Mouse (Mus musculus): ENCODE measurements around the gene Olfr74. TPM values are rescaled to one million over a fixed set of nuclear protein-coding genes. Genes with fewer than 3 reads are reported as not detected.
"Not testable (repeated sequence)": the region's sequence is repeated elsewhere in the genome, so short reads cannot be mapped to it uniquely, and the experiment has no call there.

Gene Olfr74
- not detected for polyA plus RNA-seq (2017; shearing (Covaris generic))

- no peak for ATAC-seq
Observed at GRCm38 (mm10) chr2:87974563-87974962, at the start of gene Olfr74. Gene Olfr74, minus strand, starts transcription at chr2:87974663.

- ATAC-seq, result not testable (repeated sequence)
Observed at GRCm38 (mm10) chr2:88022474-88022873, 48.0 kb upstream of the Olfr74 start, which contains the start of gene Olfr1161. Gene Olfr1161, plus strand, starts transcription at chr2:88022774.

DNA sequence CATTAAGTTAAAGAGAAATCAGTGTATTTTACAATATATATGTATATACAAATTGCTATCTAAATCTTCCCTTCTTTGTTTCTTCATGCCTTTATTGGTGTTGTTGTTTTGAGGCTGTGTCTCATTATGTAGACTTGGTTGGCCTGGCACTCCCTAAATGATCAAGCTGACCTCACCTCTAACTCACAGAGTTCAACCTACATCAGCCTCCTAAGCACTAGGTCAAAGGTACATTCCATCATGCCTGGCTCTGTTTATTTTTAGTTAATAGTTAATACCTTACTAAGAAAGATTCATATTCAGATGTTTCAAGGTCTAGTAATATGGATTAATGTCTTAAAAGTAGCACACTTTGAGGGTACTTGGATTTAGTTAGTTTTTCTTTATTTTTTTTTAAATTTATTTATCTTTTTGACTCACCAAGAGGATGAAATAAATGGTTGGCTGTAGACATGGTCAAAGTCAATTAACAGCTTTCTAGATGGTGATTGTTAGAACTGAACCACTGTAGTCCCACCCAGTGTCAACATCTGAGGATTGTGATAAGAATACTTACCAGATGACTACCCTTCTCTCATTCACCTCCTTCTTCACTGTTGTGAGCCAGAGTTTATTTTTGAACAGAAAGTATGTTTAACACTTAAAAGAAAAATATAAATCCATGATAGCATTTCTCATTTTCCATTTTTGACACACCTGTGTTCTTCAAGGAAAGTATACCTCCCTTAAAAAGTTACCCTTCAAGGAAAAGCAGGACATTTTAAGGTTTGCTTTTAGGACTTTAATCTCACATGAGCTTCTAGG, 33.3 kb upstream of the Olfr74 start, which contains the start of gene Olfr1160:
Olfr1160 (minus strand) TSS at position 754 of the 804 bp plus-strand sequence.
- no peak for ATAC-seq

- ATAC-seq, result no peak
Observed at GRCm38 (mm10) chr2:87989813-87990212, 15.3 kb upstream of the Olfr74 start, which contains the start of gene Olfr1158. Gene Olfr1158, plus strand, starts transcription at chr2:87990113.

DNA sequence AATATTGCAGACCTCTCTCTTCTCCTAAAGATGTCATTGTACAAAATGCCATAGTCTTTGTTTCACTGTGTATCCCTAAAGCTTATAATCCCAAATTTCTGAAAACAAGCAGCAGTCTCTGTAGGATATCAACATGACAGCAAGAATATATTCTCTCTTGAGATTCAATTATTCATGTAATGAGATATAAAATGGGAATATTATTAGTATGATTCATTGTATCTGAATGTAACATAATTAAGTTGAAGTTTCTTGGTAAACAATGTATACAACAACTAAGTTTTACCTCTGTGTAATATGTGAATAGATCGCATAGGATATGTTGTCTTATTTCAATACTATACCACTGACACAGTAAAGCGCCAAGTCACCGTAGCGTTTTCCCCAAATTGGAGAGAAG, 6.3 kb downstream of the Olfr74 start, which contains the start of gene Olfr1157:
Olfr1157 (minus strand) TSS at position 101 of the 400 bp plus-strand sequence.
- ATAC-seq, result no peak

DNA sequence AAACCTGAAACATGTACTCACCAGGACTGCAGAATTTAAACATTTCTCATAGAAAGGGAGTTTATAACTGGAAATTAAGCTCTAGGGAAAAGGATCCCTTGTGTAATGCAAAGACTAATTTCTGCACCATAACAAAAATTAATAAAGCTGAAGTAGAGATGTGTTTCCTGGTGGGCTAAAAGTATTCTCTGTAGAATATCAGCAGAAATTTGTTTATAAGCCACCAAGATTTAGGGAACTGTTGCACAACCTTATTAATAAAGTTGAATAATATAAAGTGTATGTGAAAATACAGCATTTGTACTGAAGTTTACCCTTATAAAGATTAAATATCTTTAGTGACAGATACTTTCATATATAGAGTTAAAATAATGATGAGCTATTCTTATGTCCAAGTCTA, 21.5 kb downstream of the Olfr74 start, which contains the start of gene Olfr1156:
Olfr1156 (minus strand) TSS at position 101 of the 400 bp plus-strand sequence.
- ATAC-seq, result no peak

GRCm38 (mm10) chr2:87945037-87945436, 29.4 kb downstream of the Olfr74 start, which contains the start of gene Olfr1155:
Gene Olfr1155, minus strand, starts transcription at chr2:87945137.
- ATAC-seq, result no peak

Other genes starting within 250 kb of the Olfr74 start
- gene Olfr1138, start 234.7 kb downstream of the Olfr74 start, polyA plus RNA-seq (2017; shearing (Covaris generic)), result not detected
- not detected for gene Olfr1140, start 230.9 kb downstream of the Olfr74 start, polyA plus RNA-seq (2017; shearing (Covaris generic))
- not detected for gene Olfr1141, start 220.7 kb downstream of the Olfr74 start, polyA plus RNA-seq (2017; shearing (Covaris generic))
- not detected for gene Olfr152, start 195.2 kb downstream of the Olfr74 start, polyA plus RNA-seq (2017; shearing (Covaris generic))
- not detected for gene Olfr1143, start 174.1 kb downstream of the Olfr74 start, polyA plus RNA-seq (2017; shearing (Covaris generic))
- not detected for gene Olfr1145, start 164.8 kb downstream of the Olfr74 start, polyA plus RNA-seq (2017; shearing (Covaris generic))
- not detected for gene Olfr1148, start 144.1 kb downstream of the Olfr74 start, polyA plus RNA-seq (2017; shearing (Covaris generic))
- not detected for gene Olfr1150-ps1, start 130.7 kb downstream of the Olfr74 start, polyA plus RNA-seq (2017; shearing (Covaris generic))
- not detected for gene Olfr1151, start 118.8 kb downstream of the Olfr74 start, polyA plus RNA-seq (2017; shearing (Covaris generic))
- under 1 TPM in 1 of 2 experiments, not detected in 1; 0.08 TPM for gene Olfr1152, start 108.2 kb downstream of the Olfr74 start, polyA plus RNA-seq (2017; shearing (Covaris generic))
- under 1 TPM in 1 of 2 experiments, not detected in 1; 0.34 TPM for gene Olfr1153, start 79.7 kb downstream of the Olfr74 start, polyA plus RNA-seq (2017; shearing (Covaris generic))
- not detected for gene Olfr1154, start 69.5 kb downstream of the Olfr74 start, polyA plus RNA-seq (2017; shearing (Covaris generic))
- not detected for gene Olfr1155, start 29.5 kb downstream of the Olfr74 start, polyA plus RNA-seq (2017; shearing (Covaris generic))
- under 1 TPM in 1 of 2 experiments, not detected in 1; 0.13 TPM for gene Olfr1156, start 21.6 kb downstream of the Olfr74 start, polyA plus RNA-seq (2017; shearing (Covaris generic))
- under 1 TPM in 1 of 2 experiments, not detected in 1; 0.11 TPM for gene Olfr1157, start 6.4 kb downstream of the Olfr74 start, polyA plus RNA-seq (2017; shearing (Covaris generic))
- not detected for gene Olfr1158, start 15.4 kb upstream of the Olfr74 start, polyA plus RNA-seq (2017; shearing (Covaris generic))
- gene Olfr1160, start 33.6 kb upstream of the Olfr74 start, polyA plus RNA-seq (2017; shearing (Covaris generic)), result under 1 TPM in 1 of 2 experiments, not detected in 1; 0.05 TPM
- gene Olfr1161, start 48.1 kb upstream of the Olfr74 start, polyA plus RNA-seq (2017; shearing (Covaris generic)), result not detected
- not detected for gene Olfr73, start 63.0 kb upstream of the Olfr74 start, polyA plus RNA-seq (2017; shearing (Covaris generic))
- gene Olfr1162, start 76.5 kb upstream of the Olfr74 start, polyA plus RNA-seq (2017; shearing (Covaris generic)), result under 1 TPM in 1 of 2 experiments, not detected in 1; 0.13 TPM
- under 1 TPM in 1 of 2 experiments, not detected in 1; 0.32 TPM for gene Olfr1163, start 97.2 kb upstream of the Olfr74 start, polyA plus RNA-seq (2017; shearing (Covaris generic))
- not detected for gene Olfr1164, start 119.3 kb upstream of the Olfr74 start, polyA plus RNA-seq (2017; shearing (Covaris generic))
- gene Olfr1166, start 153.6 kb upstream of the Olfr74 start, polyA plus RNA-seq (2017; shearing (Covaris generic)), result not detected
- gene Olfr1167, start 180.5 kb upstream of the Olfr74 start, polyA plus RNA-seq (2017; shearing (Covaris generic)), result not detected
- gene Olfr1168, start 207.2 kb upstream of the Olfr74 start, polyA plus RNA-seq (2017; shearing (Covaris generic)), result not detected